Mouse (Mus musculus): ENCODE data around the gene Tulp1.

- TF ChIP-seq CTCF (IDR thresholded peaks at IDR 0.05; ENCODE audit: control insufficient read depth, insufficient read depth, insufficient read length) (peak; percentile 63), CEBPB (IDR thresholded peaks at IDR 0.05; ENCODE audit: low read depth) (no peak), USF1 (IDR thresholded peaks at IDR 0.05; ENCODE audit: low read depth) (no peak), MYOG (IDR thresholded peaks at IDR 0.05; ENCODE audit: control insufficient read depth, extremely low read depth, insufficient read length) (no peak), MAX (IDR thresholded peaks at IDR 0.05) (no peak), MYOD1 (IDR thresholded peaks at IDR 0.05; ENCODE audit: control insufficient read depth, insufficient read length, low read depth) (no peak), FOSL1 (IDR thresholded peaks at IDR 0.05; ENCODE audit: insufficient read depth, low read length, poor library complexity, severe bottlenecking) (no peak)
Measured at GRCm38 (mm10) chr17:28386150-28386905, 21.3 kb upstream of the Tulp1 start.
